In the genomic region with DNA sequence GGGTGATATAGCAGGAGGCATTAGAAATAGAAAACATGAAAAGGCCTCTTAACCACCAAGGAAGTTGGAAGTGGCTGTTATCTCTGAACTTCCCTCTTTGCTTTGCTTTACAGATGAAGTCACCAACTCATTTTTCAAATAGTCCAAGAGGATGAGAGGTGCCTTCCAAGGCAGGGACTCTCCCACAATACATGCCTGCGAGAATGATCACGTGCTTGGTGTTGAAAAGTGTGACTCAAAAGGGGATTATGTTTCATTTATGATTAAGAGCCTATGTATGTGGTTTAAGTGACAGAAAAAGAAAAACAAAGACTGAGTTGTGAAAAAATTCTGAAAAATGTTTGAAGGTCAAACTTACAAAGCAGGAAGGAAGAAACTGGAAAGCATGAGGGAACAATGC, we compare ENCODE assay signal across 16 mouse cellular contexts.
"Had no signal": no experiment of that assay in that cellular context is flagged by ENCODE, and none has a peak within 500 bp of the region (broad histone marks: within the 10 kb centered on the region; RNA-seq: fewer than 3 reads in every experiment).

No protein-coding gene starts in this region.

- ATAC-seq: liver, postnatal 0 days; midbrain, embryonic 16.5 days had no signal

- DNase-seq: kidney, adult 2 months; kidney, postnatal 25 days; layer of hippocampus, adult 9-11 months; layer of hippocampus, postnatal 36 days; liver; liver, embryonic 13.5 days; liver, postnatal 0 days; lung, postnatal 10 days; thymus, postnatal 4 days had no signal

- H3K9me3 ChIP-seq: limb, embryonic 12.5 days; liver, embryonic 13.5 days; midbrain, embryonic 12.5 days; neural tube, embryonic 15.5 days had no signal

- H3K27me3 ChIP-seq: limb, embryonic 12.5 days; liver, embryonic 13.5 days; megakaryocyte, embryonic 14.5 days; midbrain, embryonic 12.5 days; neural tube, embryonic 15.5 days had no signal

- H3K27ac ChIP-seq: limb, embryonic 12.5 days; liver, embryonic 13.5 days; macrophage; midbrain, embryonic 12.5 days; neural tube, embryonic 15.5 days; stomach, postnatal 0 days had no signal

- H3K36me3 ChIP-seq: limb, embryonic 12.5 days; liver, embryonic 13.5 days; midbrain, embryonic 12.5 days; neural tube, embryonic 15.5 days had no signal

- H3K4me1 ChIP-seq: limb, embryonic 12.5 days; liver, embryonic 13.5 days; megakaryocyte, embryonic 14.5 days; midbrain, embryonic 12.5 days; neural tube, embryonic 15.5 days had no signal

- H3K9ac ChIP-seq: limb, embryonic 12.5 days; liver, embryonic 13.5 days; liver, postnatal 0 days; midbrain, embryonic 12.5 days; neural tube, embryonic 15.5 days had no signal

- H3K4me3 ChIP-seq: limb, embryonic 12.5 days; liver, embryonic 13.5 days; megakaryocyte, embryonic 14.5 days; midbrain, embryonic 12.5 days; neural tube, embryonic 15.5 days had no signal

- H3K4me2 ChIP-seq: limb, embryonic 12.5 days; liver, embryonic 13.5 days; midbrain, embryonic 12.5 days; neural tube, embryonic 15.5 days had no signal
